Mouse (Mus musculus) urinary bladder, postnatal 14 days (tissue): ENCODE measurements around the gene Baiap2l2.
"Not testable (repeated sequence)": the region's sequence is repeated elsewhere in the genome, so short reads cannot be mapped to it uniquely, and the experiment has no call there.

ENCODE experiments used
- DNase-seq: peaks from one replicate; pipeline ENCODE4 v3.0.0; 2021; ENCODE audit warnings: low spot score

Baiap2l2 gene

DNA sequence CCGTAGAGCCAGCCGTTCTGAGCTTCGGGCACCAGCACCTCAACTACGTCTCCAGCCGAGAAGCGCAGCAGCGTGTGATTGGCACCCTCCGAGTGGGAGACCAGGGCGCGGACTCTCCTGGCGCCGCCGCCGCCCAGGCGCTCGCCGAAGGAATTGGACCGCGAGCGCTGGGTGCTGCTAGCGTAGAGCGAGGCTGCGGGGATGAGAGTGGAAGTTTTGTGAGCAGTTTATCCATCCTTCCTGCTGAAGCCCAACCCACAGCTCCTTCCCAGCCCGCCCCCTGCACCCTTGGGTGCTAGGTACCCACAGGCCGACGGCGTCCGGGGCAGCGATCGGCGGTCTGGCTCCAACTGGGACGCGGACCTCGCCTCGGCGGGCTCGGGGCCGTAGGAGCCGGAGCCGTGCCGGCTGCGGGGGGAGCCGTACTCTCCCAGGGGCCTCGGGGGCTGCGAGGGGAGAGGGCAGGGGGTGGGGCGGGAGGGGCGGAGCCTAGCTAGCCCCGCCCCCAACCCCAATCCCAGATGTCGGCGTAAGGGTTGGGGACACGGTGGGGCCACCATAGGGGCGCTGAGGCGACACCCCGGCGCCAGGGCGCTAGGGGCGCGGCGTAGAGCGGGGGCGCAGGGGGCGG is 24.1 kb downstream of the Baiap2l2 start:
- DNase-seq, result peak; percentile 36

DNA sequence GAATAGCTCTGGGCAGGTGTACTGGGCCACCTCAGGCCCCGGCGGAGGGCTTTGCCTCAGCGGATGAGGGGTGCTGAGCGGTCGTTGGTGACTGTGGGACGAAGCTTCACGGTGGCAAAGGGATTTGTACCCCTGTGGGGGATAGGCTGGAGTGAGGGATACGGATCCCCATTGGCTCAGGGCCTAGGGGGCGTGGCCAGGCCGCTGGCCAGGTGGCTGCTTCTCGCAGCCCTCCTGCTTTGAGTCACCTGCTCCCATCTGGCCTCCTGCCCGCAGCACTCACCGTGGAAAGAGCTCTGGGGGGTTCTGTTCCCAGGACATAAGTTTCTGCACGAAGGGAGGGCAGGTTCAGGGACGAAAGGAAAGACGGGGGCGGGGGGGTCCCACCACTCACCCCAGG is 26.8 kb downstream of the Baiap2l2 start:
- DNase-seq, result no peak

DNA sequence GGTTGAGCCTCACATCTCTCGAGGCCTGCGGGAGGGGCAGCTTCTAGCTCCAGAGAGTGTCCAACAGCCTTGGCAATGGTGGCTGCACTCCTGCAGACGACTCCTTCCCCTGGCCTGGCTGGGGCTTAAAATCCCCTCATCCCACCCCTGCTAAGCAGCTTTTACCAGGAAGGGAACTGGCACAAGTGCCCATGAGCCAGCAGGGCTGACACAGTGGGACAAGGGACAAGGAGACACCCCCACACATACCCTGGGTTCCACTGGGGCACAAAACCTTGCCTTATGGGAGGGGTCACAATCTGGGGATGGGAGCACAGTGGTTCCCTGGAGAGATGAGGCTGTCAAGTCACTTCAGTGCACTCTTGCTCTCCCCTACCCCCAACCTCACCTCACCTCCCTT is 30.7 kb downstream of the Baiap2l2 start, which contains the start of gene Slc16a8:
TSS of gene Slc16a8 (minus strand) at position 101 of the 400 bp plus-strand sequence.
- no peak for DNase-seq

- no peak for DNase-seq
Measured at GRCm38 (mm10) chr15:79252580-79252979, 32.8 kb downstream of the Baiap2l2 start.

DNA sequence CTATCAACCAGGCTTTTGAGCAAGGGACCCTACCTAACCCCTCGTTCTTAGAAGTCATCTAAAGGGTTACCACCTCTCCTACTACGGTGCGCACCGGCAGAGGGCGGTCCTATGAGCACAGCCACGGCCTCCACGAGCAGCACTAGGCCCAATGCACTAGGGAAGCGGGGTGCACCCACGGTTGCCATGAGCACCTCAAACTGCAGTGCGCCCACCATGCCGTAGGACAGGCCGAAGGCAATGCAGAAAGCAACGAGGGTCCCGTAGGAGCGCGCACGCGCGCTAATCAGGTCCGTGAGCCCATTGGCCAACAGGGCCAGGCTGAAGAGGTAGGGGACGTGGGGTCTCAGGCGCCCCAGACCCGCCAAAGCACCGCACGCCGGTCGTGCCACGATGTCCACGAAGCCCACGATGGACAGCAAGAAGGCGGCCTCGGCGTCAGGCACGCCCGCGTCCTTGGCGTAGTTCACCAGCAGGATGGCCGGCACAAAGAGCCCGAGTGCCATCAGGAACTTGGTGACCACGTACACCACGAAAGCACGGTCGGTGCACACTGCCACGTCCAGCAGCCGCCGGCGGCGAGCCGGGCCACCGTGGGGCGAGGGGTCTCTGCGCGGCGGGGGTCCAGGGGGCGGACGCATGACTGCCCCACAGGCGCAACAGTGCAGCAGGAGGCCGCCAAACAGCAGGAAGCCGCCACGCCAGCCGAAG is 33.4 kb downstream of the Baiap2l2 start:
- DNase-seq, result peak; percentile 27

DNA sequence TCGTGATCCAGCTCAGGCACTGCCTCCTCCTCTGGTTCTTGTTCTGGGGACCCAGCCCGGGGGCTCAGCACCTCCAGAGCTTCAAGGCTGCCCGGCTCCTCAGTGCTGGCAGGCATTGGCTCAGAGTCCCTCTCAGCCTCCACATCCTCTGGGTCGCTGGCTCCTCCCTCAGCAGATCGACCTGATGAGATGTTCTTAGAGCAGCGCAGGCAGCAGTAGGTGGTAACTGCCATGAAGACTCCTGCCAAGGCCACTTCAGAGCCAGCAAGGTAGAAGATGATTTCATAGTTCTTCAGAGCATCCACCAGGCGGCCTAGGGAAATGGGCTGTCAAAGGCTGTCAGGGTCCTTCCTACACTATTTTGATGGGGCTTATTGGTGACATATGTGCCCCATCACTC is 34.2 kb downstream of the Baiap2l2 start:
- no peak for DNase-seq

DNA sequence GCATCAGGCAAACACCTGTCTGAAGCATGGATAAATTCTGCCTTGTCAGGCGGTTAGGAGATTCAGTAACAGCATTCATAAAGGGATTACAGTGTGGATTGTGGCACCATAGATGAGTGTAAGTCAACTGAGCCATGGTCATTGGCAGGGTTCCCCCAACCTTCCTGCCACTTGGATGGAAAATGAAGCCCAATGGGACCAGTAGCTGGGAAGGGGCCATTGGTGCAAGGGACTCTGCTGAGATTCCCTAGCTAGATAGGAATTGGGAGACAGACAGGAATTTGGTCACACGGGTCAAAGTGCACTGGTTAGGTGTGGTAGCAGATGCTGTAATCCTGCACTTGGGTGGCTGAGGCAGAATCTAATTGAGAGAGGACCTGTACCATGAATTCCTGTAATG is 35.1 kb downstream of the Baiap2l2 start:
- no peak for DNase-seq

- DNase-seq, result no peak
Measured at GRCm38 (mm10) chr15:79245321-79245720, 40.0 kb downstream of the Baiap2l2 start.

- DNase-seq, result no peak
Measured at GRCm38 (mm10) chr15:79244071-79244893, 41.1 kb downstream of the Baiap2l2 start.

GRCm38 (mm10) chr15:79243234-79244042 is 41.9 kb downstream of the Baiap2l2 start:
- DNase-seq, result peak; percentile 95

- no peak for DNase-seq
Measured at GRCm38 (mm10) chr15:79242574-79243233, 42.6 kb downstream of the Baiap2l2 start.

DNA sequence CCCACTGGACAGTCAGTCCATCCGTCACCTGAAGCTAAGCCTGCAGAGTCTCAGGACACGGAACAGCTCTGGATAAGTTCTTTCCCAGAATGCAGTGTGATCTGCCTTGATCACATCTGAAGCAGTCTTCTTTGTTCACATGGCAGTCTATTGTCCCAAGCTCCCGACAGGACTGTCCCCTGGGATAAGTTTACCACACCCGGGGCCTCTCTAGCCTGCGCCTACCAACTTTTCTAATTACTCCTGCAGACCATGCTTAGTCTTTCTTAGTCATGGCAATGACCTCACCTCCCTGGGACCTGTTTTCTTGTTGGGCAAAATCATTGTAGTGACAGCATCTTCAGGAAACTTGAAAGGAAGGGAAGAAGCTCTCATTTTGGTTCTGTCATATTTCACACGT is 47.3 kb downstream of the Baiap2l2 start:
- DNase-seq, result no peak

GRCm38 (mm10) chr15:79235268-79235667 is 50.1 kb downstream of the Baiap2l2 start:
- no peak for DNase-seq

GRCm38 (mm10) chr15:79229058-79229821 is 56.1 kb downstream of the Baiap2l2 start, which contains the start of the genes Pick1 and Gm49486:
Pick1 (plus strand) TSS chr15:79229173.
Gm49486 (plus strand) TSS chr15:79229391.
- peak; percentile 85 for DNase-seq

- not testable (repeated sequence) for DNase-seq
Measured at GRCm38 (mm10) chr15:79225780-79226179, 59.6 kb downstream of the Baiap2l2 start.

- DNase-seq, result peak; percentile 85
Measured at GRCm38 (mm10) chr15:79224685-79225084, 60.7 kb downstream of the Baiap2l2 start.

GRCm38 (mm10) chr15:79223641-79224040 is 61.7 kb downstream of the Baiap2l2 start:
- no peak for DNase-seq

DNA sequence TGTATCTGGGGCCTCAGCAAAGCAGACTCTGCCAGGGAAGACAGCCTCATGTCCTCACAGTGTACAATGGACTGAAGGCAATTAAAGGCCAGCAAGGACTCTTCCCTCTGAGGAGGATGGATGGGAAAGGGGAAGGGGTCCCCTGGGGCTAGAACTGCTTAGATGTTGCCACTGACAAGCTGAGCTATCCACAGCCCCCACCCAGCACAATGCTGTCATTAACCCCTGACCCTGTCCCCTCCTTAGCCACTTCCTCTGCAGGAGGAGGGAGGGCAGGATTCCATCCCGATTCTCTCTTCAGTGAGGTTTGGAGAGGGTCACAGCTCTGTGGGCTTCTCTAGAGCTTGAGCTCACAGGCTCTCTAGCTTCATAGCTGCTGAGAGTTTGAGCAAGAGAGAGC is 65.8 kb downstream of the Baiap2l2 start:
- DNase-seq, result no peak

DNA sequence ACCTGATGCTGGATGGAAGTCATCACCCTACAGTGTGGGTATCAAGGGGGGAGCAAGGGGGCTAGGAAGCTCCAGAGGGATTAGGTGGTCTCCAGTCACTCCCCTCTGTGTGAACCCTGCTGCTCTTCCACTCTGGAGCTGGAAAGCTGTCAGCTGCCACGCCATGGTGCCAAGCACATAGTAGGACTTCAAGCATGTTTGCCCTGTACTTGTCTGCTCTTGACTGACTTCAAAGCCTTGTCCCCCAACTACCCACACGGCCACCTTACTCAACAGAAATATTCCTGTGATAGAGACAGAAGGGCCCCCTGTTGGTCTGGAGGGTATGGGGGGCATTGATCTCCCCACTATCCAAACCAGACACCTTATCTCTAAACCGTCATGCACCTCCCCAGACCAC is 69.1 kb downstream of the Baiap2l2 start:
- DNase-seq, result no peak

GRCm38 (mm10) chr15:79213591-79213990 is 71.7 kb downstream of the Baiap2l2 start:
- DNase-seq, result no peak
